Mouse (Mus musculus) liver, adult 2 months (tissue): ENCODE measurements around the gene Slc44a2.

ENCODE experiments used
- CTCF ChIP-seq: fragments of 200-500 bp; IDR thresholded peaks from 2 replicates; pipeline ENCODE4 v1.5.1; 2011; ENCODE audit warnings: low read depth, low read length, control low read depth
- POLR2A ChIP-seq: fragments of 200-500 bp; IDR thresholded peaks from 2 replicates; pipeline ENCODE4 v1.6.1; 2011; ENCODE audit warnings: low read length, control low read depth; ENCODE audit not compliant: insufficient read depth; ENCODE audit errors: extremely low read depth

- TF ChIP-seq CTCF (no peak), POLR2A (no peak)
These were observed 76.7 kb downstream of the Slc44a2 start for GRCm38 (mm10) chr9:21397170-21397569.
